Mouse (Mus musculus) ES-E14 (cell line): ENCODE measurements around the gene Tfpi. TPM values are rescaled to one million over a fixed set of nuclear protein-coding genes. Genes with fewer than 3 reads are reported as not detected.

Experiments
- DNase-seq: peaks from one replicate; pipeline ENCODE4 v3.0.0-alpha.2; 2013; ENCODE audit warnings: low read depth, low spot score
- H3K27ac ChIP-seq: 2 replicates; pipeline ENCODE4 v1.5.1; 2012; ENCODE audit warnings: low read depth, mild to moderate bottlenecking, low read length, moderate library complexity, mixed read lengths; ENCODE audit not compliant: poor library complexity, insufficient read depth, severe bottlenecking
- H3K36me3 ChIP-seq: 2 replicates; pipeline ENCODE4 v1.6.1; 2012; ENCODE audit warnings: mild to moderate bottlenecking, low read length, moderate library complexity, mixed read lengths; ENCODE audit not compliant: control insufficient read depth, poor library complexity, insufficient read depth, severe bottlenecking
- H3K4me1 ChIP-seq, 2 experiments: fragments of 150-350 bp in 1 of 2; sonication (generic) in 1 of 2; 2 replicates each; pipeline ENCODE4 v1.6.1; 2012; ENCODE audit warnings: low read length in 2 of 2, mild to moderate bottlenecking in 1 of 2, mixed read lengths in 1 of 2; ENCODE audit not compliant: control insufficient read depth in 2 of 2, insufficient read depth in 2 of 2, poor library complexity in 1 of 2
- H3K4me3 ChIP-seq, 2 experiments: fragments of 150-350 bp in 1 of 2; sonication (generic) in 1 of 2; 2 replicates each; pipeline ENCODE4 v1.5.1; 2012; ENCODE audit warnings: low read length in 2 of 2, low read depth in 1 of 2, mild to moderate bottlenecking in 1 of 2, mixed read lengths in 1 of 2; ENCODE audit not compliant: insufficient read depth in 1 of 2, poor library complexity in 1 of 2, severe bottlenecking in 1 of 2
- H3K9ac ChIP-seq: 2 replicates; pipeline ENCODE4 v1.6.1; 2012; ENCODE audit warnings: low read depth, mild to moderate bottlenecking, low read length, mixed read lengths; ENCODE audit not compliant: poor library complexity, insufficient read depth, severe bottlenecking
- H3K9me3 ChIP-seq: fragments of 150-350 bp; sonication (generic); 2 replicates; pipeline ENCODE4 v1.6.1; 2012; ENCODE audit warnings: low read depth, mild to moderate bottlenecking, low read length; ENCODE audit not compliant: control insufficient read depth, insufficient read depth
- CHD2 ChIP-seq: IDR thresholded peaks from 2 replicates; pipeline ENCODE4 v1.6.1; 2014; ENCODE audit warnings: mild to moderate bottlenecking, low read depth, low read length, inconsistent platforms
- HCFC1 ChIP-seq: IDR thresholded peaks from 2 replicates; pipeline ENCODE4 v1.6.1; 2012; ENCODE audit warnings: low read length, inconsistent platforms, borderline replicate concordance; ENCODE audit not compliant: insufficient read depth
- MAFK ChIP-seq: IDR thresholded peaks from 2 replicates; pipeline ENCODE4 v1.6.1; 2014; ENCODE audit warnings: mild to moderate bottlenecking, low read depth, low read length, inconsistent platforms; ENCODE audit not compliant: insufficient read depth
- ZC3H11A ChIP-seq: IDR thresholded peaks from 2 replicates; pipeline ENCODE4 v1.6.1; 2012; ENCODE audit warnings: low read depth, mild to moderate bottlenecking, inconsistent platforms, low read length, borderline replicate concordance
- ZNF384 ChIP-seq: IDR thresholded peaks from 2 replicates; pipeline ENCODE4 v1.6.1; 2012; ENCODE audit warnings: low read depth, low read length, inconsistent platforms
- in situ Hi-C, 2 experiments: fragments of 600-800 bp; cut with MboI; formaldehyde crosslinking; loops; one replicate each; pipeline ENCODE4 v1.15.1; 2025; ENCODE audit warnings: low sequenced_read_pairs in 2 of 2, inconsistent platforms in 1 of 2; ENCODE audit not compliant: unreplicated experiment in 2 of 2
- total RNA-seq: library from RNA; depleted of rRNA; stranded (reverse); fragments of 300-350 nt; gene quantifications from 2 replicates; pipeline ENCODE4 v1.2.3, GENCODE M21; 2012

Tfpi gene
- total RNA-seq, 1 experiment: 80.4 TPM

GRCm38 (mm10) chr2:84481863-84482262 is 5.3 kb upstream of the Tfpi start:
- no peaks in the 10 kb centered on the region for H3K9me3 ChIP-seq
- H3K4me3 ChIP-seq: no peak overlapping the region
- TF ChIP-seq ZC3H11A (no peak), CHD2 (no peak), MAFK (no peak), ZNF384 (no peak), HCFC1 (peak; percentile 86)
- in situ Hi-C loops: no loop called here
- H3K36me3 ChIP-seq: no peaks in the 10 kb centered on the region
- peaks cover 0 to 6% of the 10 kb centered on the region in 2 experiments; a peak in 3 of 4 replicates for H3K4me1 ChIP-seq
- no peak for DNase-seq
- H3K27ac ChIP-seq: no peak overlapping the region
- no peak overlapping the region for H3K9ac ChIP-seq

GRCm38 (mm10) chr2:84479036-84479435 is 2.5 kb upstream of the Tfpi start:
- Histone ChIP-seq H3K9me3 (no peaks in the 10 kb centered on the region), H3K36me3 (no peaks in the 10 kb centered on the region), H3K27ac (no peak overlapping the region), H3K4me1 (peaks cover 7 to 16% of the 10 kb centered on the region in 2 experiments), H3K9ac (no peak overlapping the region), H3K4me3 (no peak overlapping the region)
- in situ Hi-C loops: no loop called here
- TF ChIP-seq CHD2 (no peak), HCFC1 (no peak), ZNF384 (no peak), ZC3H11A (no peak), MAFK (no peak)
- no peak for DNase-seq

- Histone ChIP-seq H3K9me3 (no peaks in the 10 kb centered on the region), H3K9ac (no peak overlapping the region), H3K4me1 (peaks cover 7 to 19% of the 10 kb centered on the region in 2 experiments), H3K36me3 (no peaks in the 10 kb centered on the region), H3K27ac (no peak overlapping the region), H3K4me3 (no peak overlapping the region)
- no peak for DNase-seq
- TF ChIP-seq ZNF384 (no peak), HCFC1 (no peak)
- in situ Hi-C loops: no loop called here
Measured at GRCm38 (mm10) chr2:84477759-84478158, 1.2 kb upstream of the Tfpi start.

GRCm38 (mm10) chr2:84476131-84476530 is 444 bp downstream of the Tfpi start:
- Histone ChIP-seq H3K9me3 (no peaks in the 10 kb centered on the region), H3K4me3 (peak overlapping the region; percentile 45 to 58; a peak in 3 of 4 replicates), H3K4me1 (peaks cover 7 to 17% of the 10 kb centered on the region in 2 experiments), H3K9ac (peak overlapping the region; percentile 42; the same call in 1 of the 2 replicates), H3K36me3 (no peaks in the 10 kb centered on the region), H3K27ac (peak overlapping the region; percentile 8; the same call in 1 of the 2 replicates)
- in situ Hi-C loops: no loop called here
- TF ChIP-seq HCFC1 (no peak), ZC3H11A (no peak), CHD2 (no peak), ZNF384 (no peak), MAFK (no peak)
- DNase-seq: no peak

GRCm38 (mm10) chr2:84475601-84476000 is 974 bp downstream of the Tfpi start:
- Histone ChIP-seq H3K9me3 (no peaks in the 10 kb centered on the region), H3K4me3 (peak overlapping the region; percentile 45 to 58; a peak in 2 of 4 replicates), H3K4me1 (peaks cover 7 to 13% of the 10 kb centered on the region in 2 experiments; a peak in 3 of 4 replicates), H3K36me3 (no peaks in the 10 kb centered on the region; the same call in 1 of the 2 replicates), H3K27ac (peak overlapping the region; percentile 8; the same call in 1 of the 2 replicates), H3K9ac (peak overlapping the region; percentile 42; the same call in 1 of the 2 replicates)
- no peak for DNase-seq
- in situ Hi-C loops: no loop called here
- TF ChIP-seq MAFK (no peak), ZNF384 (no peak), CHD2 (no peak), HCFC1 (no peak), ZC3H11A (no peak)
